Mouse (Mus musculus) intestine, embryonic 14.5 days (tissue): Measurements from ENCODE around the gene Prr19. TPM values are rescaled to one million over a fixed set of nuclear protein-coding genes. Genes with fewer than 3 reads are reported as not detected.
A peak's percentile ranks its signal among the peaks of the same experiment; 100 is the strongest.

Source experiments
- ATAC-seq: fragments of 200-750 bp; cut with Nextera tagmentation; replicated peaks from 2 replicates; pipeline ENCODE4 v1.8.0; 2017; ENCODE audit warnings: low read depth, moderate number of reproducible peaks, moderate TSS enrichment, moderate library complexity; ENCODE audit not compliant: low FRiP score, low TSS enrichment
- DNase-seq: peaks from one replicate; pipeline ENCODE4 v3.0.0-alpha.2; 2018; ENCODE audit warnings: low spot score
- H3K27ac ChIP-seq: fragments of 300-500 bp; sonication (generic); 2 replicates; pipeline ENCODE4 v1.5.1; 2014; ENCODE audit warnings: low read depth, mild to moderate bottlenecking, control low read depth
- H3K27me3 ChIP-seq: fragments of 300-500 bp; sonication (generic); replicated peaks from 2 replicates; pipeline ENCODE4 v1.6.1; 2014; ENCODE audit warnings: low read length, control low read depth; ENCODE audit not compliant: control insufficient read depth, insufficient read depth
- H3K36me3 ChIP-seq: fragments of 300-500 bp; sonication (generic); 2 replicates; pipeline ENCODE4 v1.6.1; 2014; ENCODE audit warnings: low read length, control low read depth; ENCODE audit not compliant: control insufficient read depth, insufficient read depth
- H3K4me1 ChIP-seq: fragments of 300-500 bp; sonication (generic); replicated peaks from 2 replicates; pipeline ENCODE4 v1.6.1; 2014; ENCODE audit warnings: low read length, control low read depth, mixed read lengths; ENCODE audit not compliant: control insufficient read depth, insufficient read depth
- H3K4me2 ChIP-seq: fragments of 300-500 bp; sonication (generic); 2 replicates; pipeline ENCODE4 v1.6.1; 2014; ENCODE audit warnings: low read length
- H3K4me3 ChIP-seq: fragments of 300-500 bp; sonication (generic); 2 replicates; pipeline ENCODE4 v1.5.1; 2014; ENCODE audit warnings: low read depth, low read length, control low read depth, mixed read lengths
- H3K9ac ChIP-seq: fragments of 300-500 bp; sonication (generic); 2 replicates; pipeline ENCODE4 v1.6.1; 2014; ENCODE audit warnings: mild to moderate bottlenecking, low read length
- H3K9me3 ChIP-seq: fragments of 300-500 bp; sonication (generic); 2 replicates; pipeline ENCODE4 v1.6.1; 2016; ENCODE audit warnings: low read length, control low read depth; ENCODE audit not compliant: control insufficient read depth
- WGBS: fragments of 180-500 bp; shearing (Covaris S2); extraction: QIAGEN DNeasy Blood & Tissue Kit; methylation state at CpG from one replicate; pipeline ENCODE4 v1.1.7; 2014; 5-methylcytosine and 5-hydroxymethylcytosine counted together
- polyA plus RNA-seq: library from polyadenylated mRNA; unstranded; fragments of >200 nt; fragmentation: Nextera tagmentation; extraction: Ambion mirVana; gene quantifications from 2 replicates; pipeline ENCODE4 v1.2.1, GENCODE M21; 2014

Prr19 gene
- polyA plus RNA-seq, 1 experiment from 2014 or later = 0.62 TPM

DNA sequence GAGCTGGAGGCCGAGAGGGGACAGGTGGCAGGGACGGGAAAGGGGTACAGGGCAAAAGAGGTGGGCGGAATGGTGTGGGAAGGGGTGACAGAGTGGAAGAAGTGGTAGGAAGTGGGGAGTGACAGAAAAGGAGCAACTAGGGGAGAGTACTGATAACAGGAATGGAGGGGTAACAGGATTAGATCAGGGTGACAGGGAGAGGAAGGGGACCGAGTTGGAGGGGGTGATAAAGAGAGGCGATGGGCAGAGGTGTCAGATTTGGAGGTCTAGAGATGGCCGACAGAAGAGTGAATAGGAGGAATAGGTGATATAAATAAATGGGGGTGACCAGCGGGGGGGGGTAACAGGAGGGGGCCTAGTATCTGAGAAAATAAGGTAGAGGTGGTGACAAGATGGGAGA is 32.6 kb upstream of the Prr19 start:
- Histone ChIP-seq H3K4me2 (peak overlapping the region; percentile 85), H3K4me1 (peaks cover 19% of the 10 kb centered on the region), H3K9ac (peak overlapping the region; percentile 66), H3K9me3 (no peaks in the 10 kb centered on the region), H3K27me3 (no peaks in the 10 kb centered on the region), H3K27ac (peak overlapping the region; percentile 65), H3K36me3 (peaks cover 27% of the 10 kb centered on the region), H3K4me3 (peak overlapping the region; percentile 78)
- DNase-seq = no peak
- ATAC-seq = no peak
- 2% methylated on average over 7 of the region's 7 CpGs for WGBS

DNA sequence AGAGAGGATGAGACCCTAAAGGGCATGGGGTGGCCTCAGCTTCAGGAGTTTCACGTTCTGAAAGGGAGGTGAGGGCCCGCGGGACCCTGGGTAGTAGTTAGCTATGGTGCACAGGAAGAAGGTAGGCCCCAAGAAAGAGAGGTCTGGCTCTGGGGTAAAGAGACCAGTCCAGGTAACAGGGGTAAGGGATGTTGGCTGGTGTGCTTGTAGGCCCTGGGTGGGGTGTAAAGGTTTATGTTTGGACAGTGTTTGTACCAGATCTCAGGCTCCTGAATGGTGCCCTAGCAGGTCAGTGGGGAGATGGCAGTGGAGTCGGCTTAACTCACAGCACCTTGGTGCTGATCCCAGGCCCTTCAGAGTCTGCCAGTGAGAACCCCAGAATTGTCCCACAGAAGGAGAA is 32.2 kb upstream of the Prr19 start:
- H3K27ac ChIP-seq = 0 out of 2 replicates have a peak overlapping the region, but pooled peaks have one; percentile 27
- no peaks in the 10 kb centered on the region for H3K27me3 ChIP-seq
- no peak for ATAC-seq

DNA sequence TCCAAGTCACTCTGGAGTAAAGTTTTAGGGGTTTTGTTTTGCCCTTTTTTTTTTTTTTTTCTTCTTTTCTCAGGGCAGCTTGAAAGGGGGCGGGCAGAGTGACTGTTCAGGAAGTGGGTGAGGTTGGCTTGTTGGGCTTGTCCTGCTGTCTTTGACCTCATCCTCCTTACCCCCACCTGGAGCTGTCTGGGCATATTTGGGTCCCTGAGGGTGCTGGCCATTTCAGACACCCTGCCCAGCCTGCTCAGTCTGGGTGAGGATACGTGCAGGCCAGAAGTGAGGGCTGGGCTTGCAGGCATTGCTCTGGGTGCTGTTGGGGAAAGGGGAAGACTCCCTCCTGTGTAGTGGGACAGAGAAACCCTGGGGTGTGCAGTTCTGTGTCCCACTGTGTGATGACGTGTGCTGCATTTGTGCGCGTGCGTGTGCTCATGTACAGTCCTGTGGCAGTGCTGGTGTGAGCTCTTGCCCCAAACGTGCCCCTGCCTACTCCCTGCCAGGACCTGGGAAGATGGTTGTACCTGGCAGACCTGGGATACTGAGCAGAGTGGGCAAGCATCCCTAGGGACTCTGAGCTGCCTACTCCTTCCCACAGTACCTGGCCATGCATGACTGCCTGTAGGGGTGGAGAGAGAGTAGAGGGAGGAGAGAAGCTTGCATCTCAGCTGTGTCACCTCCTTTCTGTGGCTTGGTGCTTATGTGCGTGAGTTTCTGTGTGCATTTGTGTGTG is 31.5 kb upstream of the Prr19 start:
- no peaks in the 10 kb centered on the region for H3K9me3 ChIP-seq
- peak overlapping the region; percentile 85 for H3K4me2 ChIP-seq
- ATAC-seq (no peak), DNase-seq (no peak)
- WGBS = 88% methylated on average over 8 of the region's 8 CpGs
- peaks cover 21% of the 10 kb centered on the region for H3K4me1 ChIP-seq
- H3K36me3 ChIP-seq = peaks cover 29% of the 10 kb centered on the region
- H3K27me3 ChIP-seq = no peaks in the 10 kb centered on the region
- 0 out of 2 replicates have a peak overlapping the region, but pooled peaks have one; percentile 78 for H3K4me3 ChIP-seq
- H3K27ac ChIP-seq = 0 out of 2 replicates have a peak overlapping the region, but pooled peaks have one; percentile 27
- H3K9ac ChIP-seq = peak overlapping the region; percentile 66

More for the DNA sequence above, 32.2 kb upstream of the Prr19 start:
- Histone ChIP-seq H3K4me3 (peak overlapping the region; percentile 78), H3K36me3 (peaks cover 29% of the 10 kb centered on the region), H3K4me2 (peak overlapping the region; percentile 85), H3K9ac (peak overlapping the region; percentile 66), H3K9me3 (no peaks in the 10 kb centered on the region), H3K4me1 (peaks cover 19% of the 10 kb centered on the region)
- no peak for DNase-seq
- WGBS = 43% methylated on average over 4 of the region's 4 CpGs

DNA sequence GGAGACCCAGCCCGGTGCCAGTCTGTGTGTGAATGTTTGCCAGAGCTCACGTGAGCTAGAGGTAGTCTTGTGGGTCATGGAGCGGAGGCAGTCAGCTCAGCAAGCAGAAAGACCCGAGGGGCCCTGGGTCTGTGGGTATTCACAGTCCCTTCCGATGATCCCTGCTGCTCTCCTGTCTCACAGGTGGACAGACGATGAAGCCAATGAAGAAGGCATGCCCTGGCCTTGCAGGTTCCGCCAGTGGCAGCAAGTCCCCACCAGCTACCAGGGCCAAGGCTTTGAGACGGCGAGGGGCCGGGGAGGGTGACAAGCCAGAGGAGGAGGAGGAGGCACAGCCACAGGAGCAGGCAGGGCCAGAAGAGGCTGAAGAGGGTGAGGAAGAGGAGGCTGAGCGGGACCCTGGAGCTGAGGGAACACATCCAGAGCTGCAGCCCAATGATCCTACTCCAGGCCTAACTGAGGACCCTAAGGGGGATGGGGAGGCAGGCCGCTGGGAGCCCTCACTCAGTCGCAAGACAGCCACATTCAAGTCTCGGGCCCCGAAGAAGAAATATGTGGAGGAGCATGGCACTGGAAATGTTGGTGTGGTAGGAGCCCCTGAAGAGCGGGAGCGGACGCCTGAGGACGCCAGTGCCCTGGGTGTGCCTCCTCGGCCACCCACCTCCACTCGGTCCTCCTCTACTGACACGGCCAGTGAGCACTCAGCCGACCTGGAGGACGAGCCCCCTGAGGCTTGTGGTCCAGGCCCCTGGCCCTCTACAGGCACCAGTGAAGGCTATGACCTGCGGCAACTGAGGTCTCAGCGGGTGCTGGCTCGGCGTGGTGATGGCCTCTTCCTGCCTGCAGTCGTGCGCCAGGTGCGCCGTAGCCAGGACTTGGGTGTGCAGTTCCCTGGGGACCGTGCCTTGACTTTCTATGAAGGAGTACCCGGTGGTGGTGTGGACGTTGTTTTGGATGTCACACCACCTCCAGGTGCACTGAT is 30.3 kb upstream of the Prr19 start:
- WGBS = 90% methylated on average over 35 of the region's 35 CpGs
- Histone ChIP-seq H3K27ac (no peak overlapping the region), H3K27me3 (no peaks in the 10 kb centered on the region), H3K36me3 (peaks cover 29% of the 10 kb centered on the region), H3K9me3 (no peaks in the 10 kb centered on the region), H3K4me3 (no peak overlapping the region), H3K4me1 (peaks cover 22% of the 10 kb centered on the region), H3K4me2 (no peak overlapping the region), H3K9ac (no peak overlapping the region)
- DNase-seq (no peak), ATAC-seq (no peak)

DNA sequence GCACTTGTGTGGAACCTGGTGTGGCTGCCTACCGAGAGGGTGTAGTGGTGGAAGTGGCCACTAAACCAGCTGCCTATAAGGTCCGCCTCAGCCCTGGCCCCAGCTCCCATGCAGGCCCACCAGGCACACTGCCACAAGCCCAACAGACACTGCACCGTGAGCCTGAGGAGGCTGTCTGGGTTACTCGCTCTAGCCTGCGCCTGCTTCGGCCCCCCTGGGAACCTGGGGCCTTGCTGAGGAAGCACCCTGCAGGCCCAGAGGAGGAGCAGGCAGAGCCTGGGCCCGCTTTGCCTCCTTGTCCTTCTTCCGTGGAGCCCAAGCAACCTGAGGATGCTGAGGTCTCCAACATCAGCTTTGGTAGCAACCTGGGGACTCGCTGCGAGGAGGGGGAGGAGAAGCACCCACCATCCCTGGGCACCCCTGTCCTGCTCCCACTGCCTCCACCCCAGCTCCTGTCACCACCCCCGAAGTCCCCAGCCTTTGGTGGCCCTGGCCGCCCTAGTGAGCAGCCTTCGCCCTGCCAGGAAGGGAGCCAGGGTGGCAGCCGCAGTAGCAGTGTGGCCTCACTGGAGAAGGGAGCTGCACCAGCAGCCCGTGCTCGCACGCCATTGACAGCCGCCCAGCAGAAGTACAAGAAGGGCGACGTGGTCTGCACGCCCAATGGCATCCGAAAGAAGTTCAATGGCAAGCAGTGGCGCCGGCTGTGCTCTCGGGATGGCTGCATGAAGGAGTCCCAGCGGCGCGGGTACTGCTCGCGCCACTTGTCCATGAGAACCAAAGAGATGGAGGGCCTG is 29.4 kb upstream of the Prr19 start:
- Histone ChIP-seq H3K27ac (no peak overlapping the region), H3K27me3 (no peaks in the 10 kb centered on the region), H3K9me3 (no peaks in the 10 kb centered on the region), H3K4me3 (no peak overlapping the region), H3K4me1 (peaks cover 19% of the 10 kb centered on the region), H3K4me2 (no peak overlapping the region), H3K36me3 (peaks cover 29% of the 10 kb centered on the region), H3K9ac (no peak overlapping the region)
- 87% methylated on average over 30 of the region's 30 CpGs for WGBS
- ATAC-seq (no peak), DNase-seq (no peak)

DNA sequence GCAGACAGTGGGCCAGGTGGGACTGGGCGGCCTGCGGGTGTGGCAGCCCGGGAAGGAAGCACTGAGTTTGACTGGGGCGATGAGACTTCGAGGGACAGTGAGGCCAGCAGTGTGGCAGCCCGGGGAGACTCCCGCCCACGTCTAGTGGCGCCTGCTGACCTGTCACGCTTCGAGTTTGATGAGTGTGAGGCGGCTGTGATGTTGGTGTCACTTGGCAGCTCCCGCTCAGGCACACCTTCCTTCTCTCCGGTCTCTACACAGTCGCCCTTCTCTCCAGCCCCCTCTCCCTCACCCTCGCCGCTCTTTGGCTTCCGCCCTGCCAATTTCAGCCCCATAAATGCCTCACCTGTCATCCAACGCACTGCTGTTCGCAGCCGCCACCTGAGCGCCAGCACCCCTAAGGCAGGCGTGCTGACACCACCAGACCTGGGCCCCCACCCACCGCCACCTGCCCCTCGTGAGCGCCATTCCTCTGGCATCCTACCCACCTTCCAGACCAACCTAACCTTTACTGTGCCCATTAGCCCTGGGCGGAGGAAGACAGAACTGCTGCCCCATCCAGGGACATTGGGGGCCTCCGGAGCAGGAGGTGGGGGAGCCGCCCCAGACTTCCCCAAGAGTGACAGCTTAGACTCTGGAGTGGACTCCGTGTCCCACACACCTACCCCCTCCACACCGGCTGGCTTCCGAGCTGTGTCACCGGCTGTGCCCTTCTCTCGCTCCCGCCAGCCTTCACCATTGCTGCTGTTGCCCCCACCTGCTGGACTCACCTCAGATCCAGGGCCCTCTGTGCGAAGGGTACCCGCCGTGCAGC is 28.6 kb upstream of the Prr19 start:
- H3K4me1 ChIP-seq = peaks cover 21% of the 10 kb centered on the region
- no peak for DNase-seq
- no peak for ATAC-seq
- no peaks in the 10 kb centered on the region for H3K9me3 ChIP-seq
- H3K36me3 ChIP-seq = peaks cover 29% of the 10 kb centered on the region
- 85% methylated on average over 38 of the region's 38 CpGs for WGBS
- no peak overlapping the region for H3K4me3 ChIP-seq
- H3K9ac ChIP-seq = no peak overlapping the region
- no peak overlapping the region for H3K4me2 ChIP-seq
- no peaks in the 10 kb centered on the region for H3K27me3 ChIP-seq
- no peak overlapping the region for H3K27ac ChIP-seq

DNA sequence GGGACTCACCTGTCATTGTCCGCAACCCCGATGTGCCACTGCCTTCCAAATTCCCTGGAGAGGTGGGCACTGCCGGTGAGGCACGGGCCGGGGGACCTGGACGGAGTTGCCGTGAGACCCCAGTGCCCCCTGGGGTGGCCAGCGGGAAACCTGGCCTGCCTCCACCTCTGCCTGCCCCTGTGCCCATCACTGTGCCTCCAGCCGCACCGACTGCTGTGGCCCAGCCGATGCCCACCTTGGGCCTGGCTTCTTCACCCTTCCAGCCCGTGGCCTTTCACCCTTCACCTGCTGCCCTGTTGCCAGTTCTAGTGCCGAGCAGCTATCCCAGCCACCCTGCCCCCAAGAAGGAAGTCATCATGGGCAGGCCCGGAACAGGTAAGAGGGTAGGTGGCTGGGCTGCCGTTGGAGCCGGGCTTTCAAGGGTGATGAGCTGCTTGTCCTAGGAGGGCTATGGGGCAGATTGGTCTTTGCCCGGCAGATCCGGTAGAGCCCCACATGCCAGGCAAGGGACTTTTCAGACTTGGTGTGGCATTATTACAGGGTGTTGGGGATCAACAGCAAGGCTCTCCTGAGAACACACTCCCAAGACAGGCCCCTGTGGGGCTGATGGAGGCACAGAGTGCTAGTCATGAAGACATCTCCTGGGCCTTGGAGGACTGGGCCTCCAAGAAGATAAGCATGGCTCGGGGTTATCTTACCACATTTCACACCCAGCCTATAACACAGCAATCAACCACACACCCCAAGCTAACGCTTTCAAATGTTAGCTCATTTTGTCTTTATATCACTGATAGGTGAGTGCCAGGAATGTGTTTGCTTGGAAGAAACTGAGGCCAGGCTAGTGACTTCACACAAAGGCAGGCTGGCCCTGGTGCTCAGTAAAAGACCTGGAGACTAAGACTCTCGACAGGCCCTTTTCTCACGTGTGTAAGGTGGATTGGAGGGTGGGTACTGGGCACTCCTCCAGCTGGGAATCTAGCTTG is 27.7 kb upstream of the Prr19 start:
- no peaks in the 10 kb centered on the region for H3K27me3 ChIP-seq
- peaks cover 25% of the 10 kb centered on the region for H3K4me1 ChIP-seq
- H3K9ac ChIP-seq = no peak overlapping the region
- no peak overlapping the region for H3K4me3 ChIP-seq
- H3K36me3 ChIP-seq = peaks cover 29% of the 10 kb centered on the region
- H3K9me3 ChIP-seq = no peaks in the 10 kb centered on the region
- no peak for ATAC-seq
- no peak for DNase-seq
- H3K4me2 ChIP-seq = no peak overlapping the region
- WGBS = 87% methylated on average over 22 of the region's 22 CpGs
- no peak overlapping the region for H3K27ac ChIP-seq
